Mouse (Mus musculus): ENCODE data around the gene Pclaf.

Gene Pclaf

GRCm38 (mm10) chr9:65890143-65890628, at the start of gene Pclaf:
Gene Pclaf (plus strand): TSS chr9:65890237.
- peak; percentile 64 for DNase-seq (ENCODE audit: low spot score)

- DNase-seq (ENCODE audit: low spot score), result peak; percentile 56
These were observed 45.4 kb upstream of the Pclaf start for GRCm38 (mm10) chr9:65844421-65845165.

- DNase-seq (ENCODE audit: low spot score), result no peak
These were observed 41.9 kb upstream of the Pclaf start for GRCm38 (mm10) chr9:65848154-65848553.

- no peak for DNase-seq (ENCODE audit: low spot score)
These were observed 39.8 kb upstream of the Pclaf start for GRCm38 (mm10) chr9:65850203-65850602.

- no peak for DNase-seq (ENCODE audit: low spot score)
These were observed 30.4 kb upstream of the Pclaf start for GRCm38 (mm10) chr9:65859656-65860055.

- DNase-seq (ENCODE audit: low spot score), result peak; percentile 92
These were observed 5.3 kb upstream of the Pclaf start for GRCm38 (mm10) chr9:65884564-65885315.

- no peak for DNase-seq (ENCODE audit: low spot score)
These were observed 1.1 kb downstream of the Pclaf start for GRCm38 (mm10) chr9:65891126-65891525.

- no peak for DNase-seq (ENCODE audit: low spot score)
These were observed 6.9 kb downstream of the Pclaf start for GRCm38 (mm10) chr9:65896977-65897376.

GRCm38 (mm10) chr9:65902879-65903278, 12.8 kb downstream of the Pclaf start:
- DNase-seq (ENCODE audit: low spot score), result no peak

GRCm38 (mm10) chr9:65903419-65903818, 13.4 kb downstream of the Pclaf start:
- no peak for DNase-seq (ENCODE audit: low spot score)

- peak; percentile 94 for DNase-seq (ENCODE audit: low spot score)
These were observed 18.6 kb downstream of the Pclaf start, which contains the start of the genes Trip4 and Csnk1g1 for GRCm38 (mm10) chr9:65908394-65909300. Gene Trip4 (minus strand): TSS chr9:65908794. Gene Csnk1g1 (plus strand): TSS chr9:65908924.

GRCm38 (mm10) chr9:65909301-65909801, 19.3 kb downstream of the Pclaf start:
- DNase-seq (ENCODE audit: low spot score), result peak; percentile 84

- DNase-seq (ENCODE audit: low spot score), result no peak
These were observed 19.8 kb downstream of the Pclaf start for GRCm38 (mm10) chr9:65909837-65910236.

- DNase-seq (ENCODE audit: low spot score), result no peak
These were observed 23.9 kb downstream of the Pclaf start for GRCm38 (mm10) chr9:65913976-65914375.

- no peak for DNase-seq (ENCODE audit: low spot score)
These were observed 27.0 kb downstream of the Pclaf start for GRCm38 (mm10) chr9:65917015-65917414.

- DNase-seq (ENCODE audit: low spot score), result no peak
These were observed 38.4 kb downstream of the Pclaf start for GRCm38 (mm10) chr9:65928456-65928855.

GRCm38 (mm10) chr9:65929826-65930225, 39.8 kb downstream of the Pclaf start:
- DNase-seq (ENCODE audit: low spot score), result no peak

GRCm38 (mm10) chr9:65937566-65937965, 47.5 kb downstream of the Pclaf start:
- DNase-seq (ENCODE audit: low spot score), result no peak

- DNase-seq (ENCODE audit: low spot score), result peak; percentile 40
These were observed 61.1 kb downstream of the Pclaf start for GRCm38 (mm10) chr9:65951082-65951587.

All from testis, postnatal 10 days (tissue).